ENCODE assay signal across 12 mouse cellular contexts in the genomic region with DNA sequence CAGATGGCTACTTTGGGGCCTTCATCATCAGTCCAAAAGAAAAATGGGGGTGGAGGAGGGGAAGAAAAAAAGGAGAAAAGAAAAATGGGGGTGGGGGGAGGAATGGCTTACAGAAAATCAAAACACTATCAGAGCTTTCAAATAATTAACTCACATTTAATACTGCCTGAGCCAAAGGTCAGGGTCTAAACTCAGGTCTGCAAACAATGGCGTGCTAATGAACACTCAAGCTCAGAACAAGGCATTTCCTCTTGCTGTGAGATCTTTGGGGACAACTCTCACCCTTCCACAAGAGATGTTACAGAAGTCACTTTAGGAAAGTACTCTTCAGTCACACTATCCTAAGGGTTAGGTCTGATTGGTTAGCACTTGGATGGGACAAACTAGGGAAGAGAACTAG. TPM values are rescaled to one million over a fixed set of nuclear protein-coding genes. Genes with fewer than 3 reads are reported as not detected.
A peak's percentile ranks its signal among the peaks of the same experiment; 100 is the strongest.
DNase-seq lines count a peak whose midpoint lies in the region; ATAC-seq and TF ChIP-seq lines count a peak whose summit lies in the region.
"Had no signal": no experiment of that assay in that cellular context is flagged by ENCODE, and none has a peak within 500 bp of the region (broad histone marks: within the 10 kb centered on the region; RNA-seq: fewer than 3 reads in every experiment).

No protein-coding gene starts in this region.

- no peaks in the 10 kb centered on the region for H3K9me3 ChIP-seq in heart, embryonic 14.5 days (ENCODE audit: control insufficient read depth, low read length)
- H3K9me3 ChIP-seq in megakaryocyte, embryonic 14.5 days, result no peaks in the 10 kb centered on the region
- H3K9me3 ChIP-seq in limb, embryonic 12.5 days, result no peaks in the 10 kb centered on the region
- no peaks in the 10 kb centered on the region for H3K9me3 ChIP-seq in stomach, postnatal 0 days (ENCODE audit: control insufficient read depth, low read length)

- TF ChIP-seq CTCF in stomach, postnatal 0 days (IDR thresholded peaks at IDR 0.05; ENCODE audit: low read depth), result no peak

- H3K27me3 ChIP-seq in heart, embryonic 14.5 days (ENCODE audit: control insufficient read depth, insufficient read depth, low read length), result no peaks in the 10 kb centered on the region
- H3K27me3 ChIP-seq in megakaryocyte, embryonic 14.5 days (replicated peaks), result no peaks in the 10 kb centered on the region
- no peaks in the 10 kb centered on the region for H3K27me3 ChIP-seq in limb, embryonic 12.5 days
- H3K27me3 ChIP-seq in stomach, postnatal 0 days (ENCODE audit: control insufficient read depth, insufficient read depth, low read length), result no peaks in the 10 kb centered on the region

- H3K4me3 ChIP-seq in heart, embryonic 14.5 days (ENCODE audit: control insufficient read depth in 1 of 2, insufficient read depth in 1 of 2, low read depth in 1 of 2, low read length in 2 of 2), result peak overlapping the region in 1 of 2 experiments; percentile 100; a peak in 2 of 4 replicates
- peak overlapping the region; percentile 96 for H3K4me3 ChIP-seq in megakaryocyte, embryonic 14.5 days (replicated peaks)
- H3K4me3 ChIP-seq in limb, embryonic 12.5 days (replicated peaks), result peak overlapping the region; percentile 98; the same call in 1 of the 2 replicates
- peak overlapping the region; percentile 100 for H3K4me3 ChIP-seq in stomach, postnatal 0 days (ENCODE audit: low read depth, low read length)

- peaks cover 16 to 63% of the 10 kb centered on the region in 2 experiments for H3K4me1 ChIP-seq in heart, embryonic 14.5 days (ENCODE audit: control insufficient read depth in 2 of 2, insufficient read depth in 2 of 2, low read length in 2 of 2)
- peaks cover 89% of the 10 kb centered on the region for H3K4me1 ChIP-seq in megakaryocyte, embryonic 14.5 days
- peaks cover 63% of the 10 kb centered on the region for H3K4me1 ChIP-seq in limb, embryonic 12.5 days (replicated peaks)
- peaks cover 15% of the 10 kb centered on the region for H3K4me1 ChIP-seq in stomach, postnatal 0 days (replicated peaks; ENCODE audit: control insufficient read depth, insufficient read depth)

- no peak for DNase-seq in heart, adult 8-10 months (ENCODE audit: low spot score)
- no peak for DNase-seq in stomach, postnatal 0 days (ENCODE audit: low spot score)
- no peak for DNase-seq in left cerebral cortex, adult 8-10 months (ENCODE audit: low spot score in 2 of 2)
- DNase-seq: adrenal gland, postnatal 10 days; cerebellum, postnatal 36 days; gastrocnemius, postnatal 25 days; thymus, adult 2 months had no signal

- no peak for ATAC-seq in heart, embryonic 14.5 days (ENCODE audit: insufficient number of reproducible peaks, insufficient read depth, low FRiP score, low read depth)
- ATAC-seq in megakaryocyte, adult 5-6 weeks (ENCODE audit: poor library complexity, severe bottlenecking), result no peak
- no peak for ATAC-seq in limb, embryonic 12.5 days (ENCODE audit: insufficient number of reproducible peaks, insufficient read depth, low FRiP score, low TSS enrichment, low read depth)
- no peak for ATAC-seq in stomach, postnatal 0 days (ENCODE audit: low FRiP score, low TSS enrichment)
- ATAC-seq in CD4-positive, CD25-positive, alpha-beta regulatory T cell, adult 4 months, result no peak

- H3K9ac ChIP-seq in heart, embryonic 14.5 days (ENCODE audit: low read length), result peak overlapping the region; percentile 99
- no peak overlapping the region for H3K9ac ChIP-seq in limb, embryonic 12.5 days (replicated peaks)
- peak overlapping the region; percentile 98; the same call in 1 of the 2 replicates for H3K9ac ChIP-seq in stomach, postnatal 0 days (ENCODE audit: low read length)

- H3K36me3 ChIP-seq in heart, embryonic 14.5 days (ENCODE audit: control insufficient read depth, insufficient read depth, low read length), result peaks cover 23% of the 10 kb centered on the region
- peaks cover 31% of the 10 kb centered on the region for H3K36me3 ChIP-seq in megakaryocyte, embryonic 14.5 days (replicated peaks; ENCODE audit: low read length)
- peaks cover 21% of the 10 kb centered on the region; the same call in 1 of the 2 replicates for H3K36me3 ChIP-seq in limb, embryonic 12.5 days
- no peaks in the 10 kb centered on the region; the same call in 1 of the 2 replicates for H3K36me3 ChIP-seq in stomach, postnatal 0 days (ENCODE audit: control insufficient read depth, insufficient read depth, low read length)

- WGBS in heart, embryonic 14.5 days, result 45% methylated on average over 1 of the region's 1 CpGs
- WGBS in limb, embryonic 12.5 days, result 48% methylated on average over 1 of the region's 1 CpGs
- WGBS in stomach, postnatal 0 days, result 19% methylated on average over 1 of the region's 1 CpGs

- peak overlapping the region; percentile 88 for H3K4me2 ChIP-seq in heart, embryonic 14.5 days (ENCODE audit: low read length)
- peak overlapping the region; percentile 70 for H3K4me2 ChIP-seq in limb, embryonic 12.5 days
- peak overlapping the region; percentile 86 for H3K4me2 ChIP-seq in stomach, postnatal 0 days (replicated peaks; ENCODE audit: low read depth)

- H3K27ac ChIP-seq in heart, embryonic 14.5 days (replicated peaks in 1 of 2; ENCODE audit: control insufficient read depth in 1 of 2, insufficient read depth in 1 of 2, low read depth in 2 of 2, low read length in 2 of 2), result peak overlapping the region in 1 of 2 experiments; percentile 88; a peak in 2 of 4 replicates
- H3K27ac ChIP-seq in limb, embryonic 12.5 days, result 0 out of 2 replicates have a peak overlapping the region, but pooled peaks have one; percentile 50
- H3K27ac ChIP-seq in stomach, postnatal 0 days (replicated peaks), result peak overlapping the region; percentile 94

- no peak for TF ChIP-seq EP300 in stomach, postnatal 0 days (optimal IDR thresholded peaks at IDR 0.05)

RNA-seq across cellular contexts. Expression of a gene that starts 3.4 kb away (rescaled TPM):
- 221 and 228 TPM in 2 replicates for polyA plus RNA-seq in heart, embryonic 14.5 days (2014; fragmentation: Nextera tagmentation; extraction: Ambion mirVana)
- total RNA-seq in heart, adult 8-10 months (2022), result 10 to 100 TPM; 57.8 to 82.0 (median 75.8) TPM
- 517 and 590 TPM in 2 replicates for polyA plus RNA-seq in megakaryocyte, embryonic 14.5 days (2012; ENCODE audit: insufficient read depth, low replicate concordance)
- 82.5 and 87.8 TPM in 2 replicates for total RNA-seq in megakaryocyte, adult 5-6 weeks (2015)
- 44.7 and 55.1 TPM in 2 replicates for total RNA-seq in megakaryocyte, adult 5-6 weeks (2017)
- polyA plus RNA-seq in limb, embryonic 12.5 days (2016; fragmentation: Nextera tagmentation; extraction: Ambion mirVana), result 269 and 283 TPM in 2 replicates
- polyA plus RNA-seq in stomach, postnatal 0 days (2015; fragmentation: Nextera tagmentation; extraction: Ambion mirVana), result 216 and 227 TPM in 2 replicates
- total RNA-seq in left cerebral cortex, adult 8-10 months (2022), result 100 to 1,000 TPM; 161 to 178 (median 177) TPM
- 100 to 1,000 TPM in 1 of 2 experiments, 10 to 100 TPM in 1; 82.6 to 106 TPM for polyA plus RNA-seq in CD4-positive, CD25-positive, alpha-beta regulatory T cell, adult 4 months (2017; shearing (Covaris generic))

RNA-seq across cellular contexts. Expression of a gene that starts 22.9 kb away (rescaled TPM):
- 286 and 319 TPM in 2 replicates for polyA plus RNA-seq in heart, embryonic 14.5 days (2014; fragmentation: Nextera tagmentation; extraction: Ambion mirVana)
- 100 to 1,000 TPM; 152 to 167 (median 158) TPM for total RNA-seq in heart, adult 8-10 months (2022)
- polyA plus RNA-seq in megakaryocyte, embryonic 14.5 days (2012; ENCODE audit: insufficient read depth, low replicate concordance), result 143 and 185 TPM in 2 replicates
- 216 and 241 TPM in 2 replicates for total RNA-seq in megakaryocyte, adult 5-6 weeks (2015)
- total RNA-seq in megakaryocyte, adult 5-6 weeks (2017), result 340 and 348 TPM in 2 replicates
- polyA plus RNA-seq in limb, embryonic 12.5 days (2016; fragmentation: Nextera tagmentation; extraction: Ambion mirVana), result 438 and 440 TPM in 2 replicates
- polyA plus RNA-seq in stomach, postnatal 0 days (2015; fragmentation: Nextera tagmentation; extraction: Ambion mirVana), result 294 and 295 TPM in 2 replicates
- 100 to 1,000 TPM; 197 to 208 (median 204) TPM for total RNA-seq in left cerebral cortex, adult 8-10 months (2022)
- 100 to 1,000 TPM; 656 to 763 TPM for polyA plus RNA-seq in CD4-positive, CD25-positive, alpha-beta regulatory T cell, adult 4 months (2017; shearing (Covaris generic))

RNA-seq across cellular contexts. Expression of a gene that starts 23.1 kb away (rescaled TPM):
- polyA plus RNA-seq in heart, embryonic 14.5 days (2014; fragmentation: Nextera tagmentation; extraction: Ambion mirVana), result 2.8 and 3.3 TPM in 2 replicates
- total RNA-seq in heart, adult 8-10 months (2022), result 1 to 10 TPM in 1 of 4 experiments, under 1 TPM in 3; 0.50 to 1.1 (median 0.74) TPM
- polyA plus RNA-seq in megakaryocyte, embryonic 14.5 days (2012; ENCODE audit: insufficient read depth, low replicate concordance), result 270 and 353 TPM in 2 replicates
- total RNA-seq in megakaryocyte, adult 5-6 weeks (2015), result 53.8 and 54.4 TPM in 2 replicates
- total RNA-seq in megakaryocyte, adult 5-6 weeks (2017), result 44.2 and 60.4 TPM in 2 replicates
- polyA plus RNA-seq in limb, embryonic 12.5 days (2016; fragmentation: Nextera tagmentation; extraction: Ambion mirVana), result 10.9 and 11.9 TPM in 2 replicates
- 3.0 and 3.6 TPM in 2 replicates for polyA plus RNA-seq in stomach, postnatal 0 days (2015; fragmentation: Nextera tagmentation; extraction: Ambion mirVana)
- total RNA-seq in left cerebral cortex, adult 8-10 months (2022), result 1 to 10 TPM in 3 of 4 experiments, under 1 TPM in 1; 0.99 to 3.7 (median 2.1) TPM
- polyA plus RNA-seq in CD4-positive, CD25-positive, alpha-beta regulatory T cell, adult 4 months (2017; shearing (Covaris generic)), result 100 to 1,000 TPM in 1 of 2 experiments, 10 to 100 TPM in 1; 93.7 to 171 TPM
